Mouse (Mus musculus) adrenal gland, adult 8-10 months (tissue): ENCODE results near the gene Fcf1. TPM values are rescaled to one million over a fixed set of nuclear protein-coding genes. Genes with fewer than 3 reads are reported as not detected.
A peak's percentile ranks its signal among the peaks of the same experiment; 100 is the strongest.

Source experiments
- DNase-seq: peaks from one replicate; pipeline ENCODE4 v3.0.0; 2022
- total RNA-seq, 4 experiments: library from RNA; stranded (reverse); gene quantifications; 2 replicates each; pipeline ENCODE4 v1.2.4; 2022

Fcf1 gene
- total RNA-seq, result 100 to 1,000 TPM in 1 of 4 experiments, 10 to 100 TPM in 3; 74.7 to 101 (median 92.7) TPM

DNA sequence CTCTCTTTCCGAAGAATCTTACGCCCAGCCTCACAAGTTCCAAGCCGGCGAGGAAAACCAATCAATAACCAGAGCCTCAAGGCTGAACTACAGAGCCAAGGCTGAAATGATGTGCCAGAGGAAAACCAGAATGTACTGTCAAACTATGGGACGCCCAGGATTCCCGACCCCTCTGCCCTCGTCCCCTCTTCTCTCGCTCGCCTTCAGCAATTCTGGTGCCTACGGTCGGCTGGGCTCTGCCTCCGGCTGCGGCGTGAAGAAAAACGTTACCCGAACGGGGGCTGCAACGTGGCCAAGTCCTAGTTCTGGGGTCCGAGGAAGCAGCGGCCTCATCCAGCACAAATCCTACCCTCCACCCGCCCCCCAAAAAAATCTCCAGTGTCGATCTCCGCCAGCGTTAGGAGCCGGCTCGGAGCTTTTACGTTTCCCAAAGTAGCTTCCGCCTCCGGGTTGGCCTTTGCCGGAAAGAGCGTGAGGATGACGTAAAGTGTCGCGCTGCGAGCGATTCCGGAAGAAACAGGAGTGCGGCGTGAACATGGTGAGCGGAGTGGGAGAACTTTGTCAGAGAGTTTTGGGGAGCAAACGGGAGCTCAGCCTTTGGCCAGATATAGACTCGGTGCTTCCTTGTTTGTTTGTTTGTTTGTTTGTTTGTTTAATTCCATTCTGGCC is at the start of gene Fcf1, which contains the start of gene Arel1:
Gene Fcf1 (plus strand): TSS at position 470 of the 669 bp plus-strand sequence.
Gene Arel1 (minus strand): TSS at position 473 of the 669 bp plus-strand sequence.
- DNase-seq, result peak; percentile 84

DNA sequence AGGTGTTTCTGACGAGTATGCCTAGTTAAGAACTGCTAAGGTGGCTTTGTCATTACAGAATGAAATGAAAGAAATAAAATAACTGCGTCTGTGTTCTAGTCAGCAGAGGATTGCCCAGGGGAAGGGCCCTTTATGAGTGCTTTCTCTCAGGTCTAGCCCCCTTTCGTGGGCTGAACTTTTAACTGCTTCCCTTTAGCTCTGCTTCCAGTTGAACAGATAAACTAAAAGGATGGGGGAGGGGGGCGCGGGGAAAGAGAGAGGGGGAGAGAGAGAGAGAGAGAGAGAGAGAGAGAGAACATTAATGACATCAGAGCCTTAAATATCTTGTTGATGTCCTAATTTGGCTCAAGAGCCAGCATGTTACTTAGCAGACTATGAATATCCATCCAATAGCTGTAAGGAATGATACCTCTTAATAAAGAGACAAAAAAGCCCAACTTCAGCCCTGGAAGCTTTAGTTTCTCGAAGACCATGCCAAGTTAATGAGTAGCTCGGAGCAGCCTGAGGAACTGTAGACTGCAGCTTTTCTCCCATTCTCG is 48.7 kb upstream of the Fcf1 start:
- DNase-seq, result no peak

GRCm38 (mm10) chr12:84924324-84924723 is 46.4 kb upstream of the Fcf1 start:
- no peak for DNase-seq

GRCm38 (mm10) chr12:84926542-84926941 is 44.2 kb upstream of the Fcf1 start:
- DNase-seq, result no peak

DNA sequence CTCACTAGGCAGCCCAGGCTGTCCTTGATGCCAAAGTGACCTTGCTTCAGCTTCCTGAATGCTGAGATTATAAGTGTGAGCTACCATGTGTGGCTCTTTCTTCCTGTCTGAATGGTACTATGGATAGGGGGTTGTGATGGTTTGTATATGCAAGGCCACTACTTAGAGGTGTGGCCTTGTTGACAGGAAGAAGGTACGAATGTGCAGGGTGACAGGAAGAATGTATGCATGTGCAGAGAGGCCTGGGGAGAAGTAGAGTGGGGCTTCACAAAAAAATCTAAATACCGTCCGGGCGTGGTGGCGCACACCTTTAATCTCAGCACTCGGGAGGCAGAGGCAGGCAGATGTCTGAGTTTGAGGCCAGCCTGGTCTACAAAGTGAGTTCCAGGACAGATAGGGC is 38.5 kb upstream of the Fcf1 start:
- no peak for DNase-seq

DNA sequence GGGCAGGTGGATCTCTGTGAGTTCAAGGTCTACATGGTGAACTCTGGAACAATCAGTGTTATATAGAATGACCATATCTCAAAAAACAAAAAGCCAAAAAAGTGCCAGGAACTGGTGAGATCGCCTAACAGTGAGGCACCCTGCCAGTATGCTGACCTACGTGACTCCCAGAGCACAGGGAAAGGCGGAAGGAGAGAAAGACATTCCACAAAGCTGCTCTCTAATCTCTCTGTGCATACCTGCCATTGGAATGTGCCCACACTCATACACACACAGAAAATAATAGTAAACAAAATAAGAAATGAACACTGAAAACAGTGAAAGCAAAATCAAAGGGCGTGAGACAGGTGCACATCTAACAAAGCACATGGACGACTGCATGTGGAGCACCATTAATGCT is 35.4 kb upstream of the Fcf1 start:
- DNase-seq, result no peak

- DNase-seq, result no peak
Measured at GRCm38 (mm10) chr12:84939117-84939516, 31.6 kb upstream of the Fcf1 start.

DNA sequence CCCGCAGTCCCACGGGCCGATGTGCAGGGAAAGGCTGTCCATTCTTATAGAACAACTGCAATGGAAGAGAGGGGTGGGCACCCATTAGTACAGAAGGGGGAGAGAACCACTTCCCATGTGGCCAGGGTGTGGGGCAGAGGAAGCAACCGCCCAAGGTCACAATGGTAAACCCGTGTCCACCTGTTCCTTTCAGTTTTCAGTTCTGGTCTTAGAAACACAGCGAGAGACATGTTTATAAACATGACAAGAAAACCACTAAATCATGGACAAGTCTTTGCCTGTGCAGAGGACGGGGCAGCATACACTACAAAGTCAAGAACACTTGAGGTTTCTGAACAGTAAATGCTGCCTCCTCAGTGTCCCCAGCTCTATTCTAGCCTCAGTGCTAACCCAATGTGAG is 30.4 kb upstream of the Fcf1 start:
- no peak for DNase-seq

DNA sequence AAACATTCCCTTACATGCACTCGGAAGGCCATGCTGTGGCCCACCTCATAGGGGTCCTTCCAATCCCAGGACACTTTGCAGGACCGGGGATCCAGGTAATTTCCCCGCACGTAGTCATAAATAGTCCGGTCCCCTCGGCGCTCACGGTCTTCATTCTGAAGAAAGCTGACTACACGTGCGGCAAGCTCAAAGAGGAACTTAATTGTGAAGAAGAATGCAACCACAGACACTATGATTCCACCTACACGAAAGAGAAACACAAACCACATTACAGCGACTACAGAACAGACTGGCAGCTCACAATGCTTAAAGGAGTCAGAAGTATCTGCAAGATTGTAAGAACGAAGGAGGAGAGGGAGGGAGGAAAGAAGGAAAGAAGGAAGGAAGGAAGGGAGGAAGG is 29.0 kb upstream of the Fcf1 start:
- no peak for DNase-seq

DNA sequence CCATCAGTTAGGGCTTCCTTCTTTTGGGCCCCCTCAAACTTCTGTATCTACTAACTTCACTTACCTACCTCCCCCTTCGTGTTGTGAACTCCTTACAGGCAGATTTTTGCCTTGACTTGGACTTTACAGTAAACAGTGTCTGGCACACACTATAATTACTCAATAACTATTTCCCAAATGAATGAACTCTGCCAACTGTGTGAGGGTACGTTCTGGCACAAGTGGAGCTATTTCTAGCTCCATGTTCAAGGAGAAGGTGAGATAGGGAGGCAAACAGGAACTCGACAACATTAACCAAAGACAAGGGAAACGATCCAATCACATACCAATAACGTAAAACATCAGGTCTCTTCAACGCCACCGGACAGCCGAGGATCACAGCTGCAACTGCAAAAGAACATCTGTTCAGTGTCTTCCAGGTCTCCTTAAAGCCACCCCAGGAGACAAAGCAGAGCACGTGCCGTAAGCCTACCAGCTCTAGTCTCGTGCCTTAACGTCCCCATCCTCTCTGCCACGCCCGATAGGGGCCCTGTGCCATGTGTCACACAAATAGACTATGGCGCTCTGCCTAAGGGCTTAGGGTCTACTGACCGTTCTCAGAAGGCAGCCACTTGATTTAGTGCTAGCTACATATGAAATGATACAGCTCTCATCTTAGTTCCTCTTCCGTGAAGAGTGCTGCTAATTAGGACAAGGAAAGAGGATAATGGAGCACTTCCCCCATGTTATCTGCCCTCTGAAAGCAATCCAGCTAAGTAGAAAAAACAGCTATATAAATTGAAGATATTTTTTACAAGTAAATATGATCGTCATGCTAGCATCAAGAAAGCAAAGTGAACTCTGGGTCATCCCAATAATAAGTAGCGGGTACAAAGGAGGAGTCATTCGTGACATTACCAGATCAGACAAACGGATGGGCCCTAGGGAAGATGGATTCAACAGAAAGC is 27.4 kb upstream of the Fcf1 start:
- DNase-seq, result no peak

- no peak for DNase-seq
Measured at GRCm38 (mm10) chr12:84944150-84944812, 26.4 kb upstream of the Fcf1 start.

DNA sequence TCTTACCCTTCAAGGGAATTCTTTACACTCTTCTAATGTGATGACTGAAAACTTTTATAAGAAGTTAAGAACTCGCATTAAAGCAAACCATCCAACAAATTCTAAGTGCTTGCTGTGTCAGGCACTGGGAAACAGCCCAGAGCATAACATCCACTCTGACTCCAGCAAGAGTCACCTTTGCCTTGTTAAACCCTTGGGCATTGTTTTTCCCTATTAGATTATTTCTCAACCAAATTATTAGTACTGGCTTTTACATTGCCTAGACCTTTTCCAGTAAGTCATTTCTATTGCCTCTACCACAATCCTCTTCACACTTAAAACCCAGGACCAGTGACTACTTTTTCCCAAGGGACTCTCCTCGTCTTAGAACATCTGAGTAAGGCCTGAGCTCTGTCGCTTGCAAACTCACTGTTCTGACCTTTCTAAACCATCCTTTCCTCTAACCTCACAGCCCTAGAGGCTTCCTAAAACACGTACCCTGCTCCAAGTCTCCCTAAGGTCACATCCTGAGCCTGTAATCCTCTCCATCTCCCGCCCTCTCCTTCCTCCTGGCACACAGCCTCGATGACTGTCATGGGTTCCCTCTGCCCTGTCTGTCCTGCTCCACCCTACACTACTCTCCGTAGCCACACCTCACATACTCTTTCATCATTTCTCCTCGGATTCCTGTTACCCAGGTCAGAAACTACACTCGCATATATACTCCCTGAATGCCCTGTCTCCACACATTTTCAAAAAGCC is 25.7 kb upstream of the Fcf1 start:
- no peak for DNase-seq

GRCm38 (mm10) chr12:84947894-84948583 is 22.7 kb upstream of the Fcf1 start:
- no peak for DNase-seq

DNA sequence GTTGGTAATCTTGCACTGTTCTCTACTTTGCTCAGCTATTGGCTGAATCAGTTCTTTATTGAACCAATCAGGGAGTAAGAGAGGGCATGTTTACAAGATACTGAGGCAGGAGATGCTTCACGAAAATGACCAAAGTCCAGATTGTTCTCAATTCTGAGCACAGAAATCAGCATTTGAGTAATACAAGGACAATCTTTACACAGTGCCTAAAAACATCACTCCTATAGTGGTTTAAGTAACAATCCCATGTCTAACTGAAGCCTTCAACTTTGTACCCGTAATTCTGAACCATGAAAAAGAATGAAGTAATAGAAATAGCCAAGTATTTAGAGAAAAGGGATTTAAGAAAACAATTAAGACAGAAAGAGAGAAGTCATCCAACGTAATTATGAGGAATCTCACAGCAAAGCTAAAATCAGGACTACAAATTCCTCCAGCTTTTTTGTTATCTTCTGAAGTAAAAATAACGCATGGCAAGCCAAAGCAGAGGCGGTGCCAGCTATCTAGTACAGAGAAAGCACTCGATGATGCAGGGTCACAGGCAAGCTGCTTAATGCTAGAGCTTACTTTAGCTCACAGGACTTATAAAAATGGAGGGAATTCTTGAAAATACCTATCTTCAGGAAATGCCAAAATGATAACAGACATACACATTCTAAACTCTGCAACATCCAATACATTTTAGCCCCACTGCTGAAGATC is 22.0 kb upstream of the Fcf1 start:
- DNase-seq, result no peak

DNA sequence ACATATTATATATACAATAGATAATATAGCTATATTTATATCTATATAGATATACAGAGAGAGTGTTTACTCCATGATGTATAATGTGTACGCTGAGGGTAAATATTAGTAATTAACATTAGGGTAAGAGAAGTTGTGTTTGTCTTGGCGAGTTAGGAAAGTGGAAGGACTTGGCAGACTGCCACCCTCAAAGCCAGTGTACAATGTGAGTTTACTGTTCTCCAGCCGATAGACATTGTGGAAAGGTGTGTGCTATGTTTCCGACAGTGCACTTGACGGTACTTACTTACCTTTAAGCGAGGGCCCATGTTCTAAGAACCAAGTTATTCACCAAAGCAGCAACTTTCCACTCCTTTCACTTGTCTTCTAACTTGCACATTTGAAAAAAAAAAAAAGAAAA is 19.9 kb upstream of the Fcf1 start:
- DNase-seq, result no peak

GRCm38 (mm10) chr12:84951531-84951930 is 19.2 kb upstream of the Fcf1 start:
- DNase-seq, result no peak

DNA sequence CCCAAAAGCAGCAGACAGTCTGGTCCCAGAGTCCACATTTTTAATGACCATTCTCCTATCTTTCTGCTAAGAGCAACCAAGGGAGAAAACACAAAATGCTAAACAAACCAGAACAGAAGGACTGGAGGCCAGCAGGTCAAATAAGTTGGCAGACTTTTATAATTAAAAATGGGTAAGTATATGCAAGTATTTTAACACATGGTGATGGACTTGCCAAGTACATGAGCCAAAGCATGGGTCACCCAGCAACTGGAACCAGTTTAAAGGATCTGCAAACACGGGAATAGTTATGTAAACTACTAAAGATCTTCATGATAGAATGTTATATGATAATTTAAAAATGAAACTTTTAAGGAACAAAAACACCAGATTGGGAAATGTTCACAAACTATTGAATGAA is 18.3 kb upstream of the Fcf1 start:
- DNase-seq, result no peak

- no peak for DNase-seq
Measured at GRCm38 (mm10) chr12:84956317-84956716, 14.4 kb upstream of the Fcf1 start.

DNA sequence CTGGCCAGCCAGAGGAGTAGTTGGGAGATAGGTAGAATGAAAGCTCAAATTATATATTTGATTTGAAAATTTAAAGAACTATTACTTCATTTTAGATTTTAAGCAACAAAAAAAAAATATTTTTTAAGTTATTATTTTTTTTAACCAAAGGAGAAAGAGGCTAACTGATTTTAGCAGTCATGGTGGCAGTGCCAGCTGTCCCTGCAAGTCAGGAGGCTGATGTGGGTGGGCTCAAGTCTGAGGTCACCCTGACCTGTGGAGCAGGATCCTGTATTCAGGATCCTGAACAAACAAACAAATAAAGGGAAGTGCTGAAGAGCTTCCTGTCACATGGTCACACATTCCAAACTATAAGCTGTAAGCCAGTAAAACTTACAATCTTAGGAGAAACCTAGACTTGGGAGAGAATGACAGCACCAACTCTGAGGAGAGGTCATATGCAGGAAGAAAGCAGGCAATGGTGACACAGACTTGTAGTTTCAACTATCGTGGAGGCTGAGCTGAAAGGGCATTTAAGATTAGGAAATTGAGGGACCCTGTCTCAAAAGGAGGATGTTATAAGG is 11.8 kb upstream of the Fcf1 start:
- DNase-seq, result no peak

DNA sequence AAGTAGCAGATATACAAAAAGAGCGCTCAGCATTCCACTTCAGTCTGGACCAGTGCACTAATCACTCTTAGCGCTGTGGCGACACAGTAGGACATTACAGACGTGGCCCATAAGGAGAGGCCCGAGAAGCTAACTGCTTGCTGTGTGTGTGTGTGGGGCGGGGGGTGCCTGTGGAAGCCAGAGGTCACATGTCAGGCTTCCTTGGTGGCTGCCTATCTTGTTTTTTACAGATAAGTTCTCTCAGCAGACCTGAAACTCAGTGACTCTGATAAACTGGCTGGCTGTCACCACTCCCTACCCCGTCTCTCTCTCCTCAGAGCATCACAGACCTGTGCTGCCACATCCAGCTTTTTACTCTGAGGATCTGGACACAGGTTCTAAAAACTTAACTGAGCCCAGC is 8.1 kb upstream of the Fcf1 start:
- no peak for DNase-seq
